Mouse (Mus musculus): ENCODE results near the gene Maff.

The Maff gene

DNA sequence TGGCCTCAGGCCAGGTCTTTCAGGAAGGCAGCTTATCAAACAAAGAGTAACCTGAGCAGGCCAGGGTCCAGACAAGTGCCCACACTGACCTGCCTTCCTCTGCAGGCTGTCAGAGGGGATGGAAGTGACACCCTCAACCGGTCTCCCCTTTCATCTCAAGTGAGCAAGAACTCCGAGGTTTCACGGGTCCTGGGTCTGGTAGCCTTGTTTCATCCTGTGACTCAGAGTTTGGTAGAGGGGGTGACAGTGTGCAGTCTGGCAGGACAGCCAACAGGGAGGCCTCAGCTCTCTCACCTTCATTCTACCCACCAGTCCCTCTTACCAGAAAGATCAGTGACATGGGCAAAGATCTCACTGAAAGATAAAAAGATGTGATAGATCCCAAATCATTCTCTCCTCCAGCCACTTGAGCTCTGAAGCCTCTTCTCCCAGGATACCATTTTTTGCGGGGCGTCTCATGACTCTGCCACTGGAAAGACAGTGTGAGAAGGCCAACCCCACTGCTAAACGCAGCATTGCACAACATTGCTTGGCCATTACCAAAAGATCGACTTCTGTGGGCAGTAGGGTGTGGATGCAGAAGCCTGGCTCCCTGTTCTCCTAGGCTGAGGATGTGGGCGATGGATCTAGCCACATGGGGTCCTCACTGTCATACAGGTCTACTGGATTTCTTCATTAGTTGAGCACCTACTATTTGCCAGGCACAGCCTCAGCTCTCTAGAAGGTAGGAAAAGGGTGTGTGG is at the start of gene Maff:
Gene Maff (plus strand): TSS at position 571 of the 743 bp plus-strand sequence.
- DNase-seq (ENCODE audit: low spot score), result no peak

DNA sequence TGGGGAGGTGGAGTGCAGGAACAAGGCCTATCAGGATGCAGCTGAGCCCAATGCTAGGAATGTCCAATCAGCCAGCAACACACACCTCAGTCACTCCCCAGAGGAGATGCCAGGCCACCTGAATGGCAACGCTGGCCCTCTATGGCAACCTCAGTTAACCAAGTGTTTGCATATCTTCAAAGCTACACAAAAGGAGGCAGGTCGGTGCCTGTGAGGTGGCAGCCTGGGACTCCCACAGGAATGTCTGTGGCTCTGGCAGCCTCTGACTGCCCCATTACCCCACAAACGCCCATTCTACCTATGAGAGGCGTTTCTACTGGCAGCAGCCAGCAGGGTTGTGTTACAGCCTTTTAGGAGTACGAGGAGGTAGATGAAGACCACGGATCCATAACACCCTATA is 47.9 kb upstream of the Maff start:
- no peak for DNase-seq (ENCODE audit: low spot score)

DNA sequence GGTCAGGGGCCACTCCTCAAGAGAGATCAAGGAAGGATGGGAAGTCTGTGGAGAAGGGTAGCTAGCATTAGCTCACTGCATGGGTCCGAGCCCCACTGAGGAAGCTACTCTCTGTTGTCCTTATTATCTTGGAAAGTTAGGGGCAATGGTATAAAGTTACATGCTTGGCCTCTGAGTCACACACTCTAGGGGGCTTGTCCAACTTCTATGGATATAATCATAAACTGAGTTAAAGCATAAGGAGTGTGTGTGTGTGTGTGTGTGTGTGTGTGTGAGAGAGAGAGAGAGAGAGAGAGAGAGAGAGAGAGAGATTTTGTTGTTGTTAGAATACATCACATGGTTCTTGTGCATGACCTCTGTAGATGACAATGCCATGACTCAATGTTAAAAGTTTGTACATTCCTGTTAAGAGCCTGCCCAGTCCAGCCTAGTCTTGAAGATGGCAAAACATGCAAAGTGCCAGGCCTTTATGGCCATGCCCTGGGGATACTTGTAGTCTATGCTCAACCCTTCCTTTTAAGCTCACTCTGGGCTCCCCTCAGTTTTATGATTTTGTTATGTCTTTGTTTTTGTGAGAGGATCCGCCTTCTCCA is 46.8 kb upstream of the Maff start:
- DNase-seq (ENCODE audit: low spot score), result no peak

DNA sequence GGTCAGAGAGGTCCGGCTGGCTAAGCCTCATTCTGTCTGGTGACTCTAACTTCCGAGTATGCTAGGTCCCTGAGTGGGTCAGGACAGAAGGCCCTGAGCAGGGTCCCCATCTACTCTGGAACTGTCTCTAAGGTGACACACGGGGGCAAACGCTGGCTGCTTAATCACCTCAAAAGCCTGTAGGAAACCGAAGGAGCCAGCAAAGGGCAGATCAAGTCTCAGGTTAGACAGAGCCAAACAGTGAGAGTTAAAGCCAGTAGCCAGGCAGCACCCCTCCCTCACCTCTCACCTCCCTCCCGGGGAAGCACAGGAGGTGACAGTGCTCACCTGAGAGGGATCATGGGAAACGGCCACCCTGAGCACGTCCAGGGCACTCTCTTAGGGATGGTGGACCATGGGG is 42.7 kb upstream of the Maff start:
- no peak for DNase-seq (ENCODE audit: low spot score)

DNA sequence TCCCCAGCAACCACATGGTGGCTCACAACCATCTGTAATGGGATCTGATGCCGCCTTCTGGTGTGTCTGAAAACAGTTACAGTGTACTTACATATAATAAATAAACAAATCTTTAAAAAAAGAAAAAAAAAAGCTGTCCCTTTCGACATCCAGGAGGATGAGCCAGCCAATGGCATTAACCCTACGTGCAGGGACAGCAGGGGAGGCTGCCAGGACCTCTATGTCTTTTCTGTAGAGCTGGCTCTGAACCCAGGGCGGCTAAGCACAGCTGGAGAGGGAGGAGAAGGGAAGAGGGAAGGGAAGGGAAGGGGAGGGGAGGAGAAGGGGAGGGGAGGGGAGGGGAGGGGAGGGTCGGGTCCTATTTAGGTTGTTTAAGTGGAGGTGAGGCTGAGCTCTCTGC is 41.6 kb upstream of the Maff start:
- no peak for DNase-seq (ENCODE audit: low spot score)

DNA sequence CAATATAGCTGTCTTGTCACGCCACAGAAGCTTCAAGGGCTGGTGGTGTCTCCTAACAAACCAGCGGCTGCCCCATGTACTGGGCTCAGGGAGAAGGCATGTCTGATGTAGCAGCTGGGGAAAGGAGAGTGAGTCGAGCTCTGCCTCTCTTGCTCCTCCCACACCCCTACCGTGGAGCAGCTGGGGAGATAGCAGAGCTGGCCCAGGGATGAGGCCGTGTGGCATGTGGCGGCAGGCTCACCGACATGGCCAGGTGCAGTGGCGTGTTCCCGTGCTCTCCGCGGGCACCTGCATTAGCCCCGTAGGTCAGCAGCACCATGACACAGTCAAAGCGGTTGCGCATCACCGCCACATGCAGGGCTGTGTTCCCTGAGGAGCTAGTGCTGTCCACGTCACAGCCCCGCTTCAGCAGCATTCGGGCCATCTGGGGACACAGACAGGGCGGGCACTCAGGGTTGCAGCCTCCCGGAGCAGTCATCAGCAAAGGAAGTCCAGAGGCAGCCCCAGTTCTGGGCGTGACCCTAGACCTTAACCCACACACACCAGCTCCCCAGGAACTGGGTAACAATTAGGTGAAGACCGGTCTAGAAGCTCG is 40.3 kb upstream of the Maff start:
- DNase-seq (ENCODE audit: low spot score), result no peak

DNA sequence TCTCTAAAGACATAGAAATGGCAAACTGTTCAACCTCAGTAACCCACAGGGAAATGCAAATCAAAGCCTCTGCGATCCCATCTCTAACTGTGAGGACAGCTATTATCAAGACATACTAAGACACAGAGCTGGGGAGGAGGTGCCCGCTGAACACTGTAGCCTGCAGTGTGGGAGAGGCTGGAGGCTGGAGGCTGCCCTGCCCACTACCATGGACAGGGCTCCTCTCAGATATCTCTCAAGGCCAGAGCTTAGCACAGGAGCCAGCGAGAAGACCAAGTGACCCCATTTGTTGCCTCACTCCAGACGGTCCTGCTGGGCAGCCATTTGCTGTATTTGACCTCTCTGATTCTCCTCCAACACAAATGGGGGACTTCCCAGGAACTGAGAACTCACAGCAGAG is 38.6 kb upstream of the Maff start:
- peak; percentile 51 for DNase-seq (ENCODE audit: low spot score)

DNA sequence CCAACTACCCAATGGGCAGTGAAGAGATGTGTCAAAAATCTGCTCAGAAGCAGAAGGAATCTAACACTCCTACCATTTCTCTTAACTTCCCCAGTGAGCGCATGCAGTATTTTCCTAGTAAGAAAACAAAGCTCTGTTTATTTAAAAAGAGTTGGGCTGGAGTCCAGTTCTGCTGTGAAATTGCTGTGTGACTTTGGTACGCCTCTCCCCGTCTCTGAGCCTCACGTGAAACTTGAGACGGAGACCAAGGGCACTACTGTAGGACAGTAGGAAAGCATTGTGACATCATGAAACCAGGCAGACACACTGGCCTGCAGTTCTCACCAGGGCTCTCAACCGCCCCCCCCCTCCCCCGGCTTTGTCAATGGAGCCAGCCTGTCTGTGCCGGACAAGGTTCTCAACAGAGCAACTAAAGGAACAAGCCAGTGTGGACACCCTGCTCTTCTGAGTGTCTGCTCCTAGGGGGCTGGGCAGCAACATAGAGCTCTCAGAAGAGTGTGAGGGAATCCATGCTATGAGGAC is 32.5 kb upstream of the Maff start:
- no peak for DNase-seq (ENCODE audit: low spot score)

DNA sequence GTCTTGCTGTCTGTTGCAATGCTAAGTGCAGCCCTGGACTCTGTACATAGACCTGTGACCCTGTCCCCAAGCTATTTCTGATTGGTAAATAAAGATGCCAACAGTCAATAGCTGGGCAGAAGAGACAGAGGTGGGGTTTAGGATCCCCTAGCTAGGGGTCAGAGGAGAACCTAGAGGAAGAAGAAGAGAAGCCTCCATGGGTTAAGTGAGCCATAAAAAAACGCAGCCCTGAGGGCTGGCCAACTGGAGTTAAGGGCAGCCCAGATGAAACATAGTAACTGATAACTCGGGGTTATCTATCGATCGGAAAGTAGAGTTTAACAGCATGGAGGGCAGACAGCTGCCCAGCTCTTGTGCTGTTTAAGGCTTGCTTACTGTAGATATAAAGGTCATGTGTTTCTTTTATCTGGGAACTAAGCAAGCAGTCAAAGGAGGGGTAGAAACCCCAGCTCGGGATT is 24.7 kb upstream of the Maff start:
- no peak for DNase-seq (ENCODE audit: low spot score)

DNA sequence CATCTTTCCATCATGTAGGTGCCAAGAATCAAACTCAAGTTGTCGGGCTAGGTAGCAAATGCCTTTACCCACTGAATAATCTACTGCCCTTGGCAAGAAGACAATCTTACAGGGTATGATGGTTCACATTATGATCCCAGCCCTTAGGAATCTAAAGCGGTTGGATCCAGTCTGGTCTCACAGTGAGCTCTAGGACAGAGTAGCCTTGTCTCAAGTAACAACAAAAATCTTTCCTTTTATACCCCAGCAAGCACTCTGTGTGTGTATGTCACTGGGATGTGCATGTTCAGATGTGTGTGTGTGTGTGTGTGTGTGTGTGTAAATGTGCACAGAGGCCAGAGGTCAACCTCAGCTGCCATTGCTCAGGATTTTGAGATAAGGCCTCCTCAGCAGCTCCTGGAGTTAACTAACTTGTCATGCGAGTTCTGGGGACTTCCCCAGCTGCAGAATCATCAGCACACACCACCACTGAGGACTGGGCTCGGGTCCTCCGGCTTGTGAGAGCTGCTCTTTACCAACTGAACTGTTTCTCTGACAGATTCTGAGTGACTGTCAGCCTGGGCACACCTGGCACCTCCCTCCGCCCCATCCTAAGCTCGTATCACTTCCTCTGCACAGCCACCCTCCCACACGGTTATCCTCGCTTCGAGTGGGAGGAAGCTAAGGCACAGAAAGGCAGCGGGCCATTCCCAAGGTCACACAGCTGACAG is 24.0 kb upstream of the Maff start:
- peak; percentile 54 for DNase-seq (ENCODE audit: low spot score)

DNA sequence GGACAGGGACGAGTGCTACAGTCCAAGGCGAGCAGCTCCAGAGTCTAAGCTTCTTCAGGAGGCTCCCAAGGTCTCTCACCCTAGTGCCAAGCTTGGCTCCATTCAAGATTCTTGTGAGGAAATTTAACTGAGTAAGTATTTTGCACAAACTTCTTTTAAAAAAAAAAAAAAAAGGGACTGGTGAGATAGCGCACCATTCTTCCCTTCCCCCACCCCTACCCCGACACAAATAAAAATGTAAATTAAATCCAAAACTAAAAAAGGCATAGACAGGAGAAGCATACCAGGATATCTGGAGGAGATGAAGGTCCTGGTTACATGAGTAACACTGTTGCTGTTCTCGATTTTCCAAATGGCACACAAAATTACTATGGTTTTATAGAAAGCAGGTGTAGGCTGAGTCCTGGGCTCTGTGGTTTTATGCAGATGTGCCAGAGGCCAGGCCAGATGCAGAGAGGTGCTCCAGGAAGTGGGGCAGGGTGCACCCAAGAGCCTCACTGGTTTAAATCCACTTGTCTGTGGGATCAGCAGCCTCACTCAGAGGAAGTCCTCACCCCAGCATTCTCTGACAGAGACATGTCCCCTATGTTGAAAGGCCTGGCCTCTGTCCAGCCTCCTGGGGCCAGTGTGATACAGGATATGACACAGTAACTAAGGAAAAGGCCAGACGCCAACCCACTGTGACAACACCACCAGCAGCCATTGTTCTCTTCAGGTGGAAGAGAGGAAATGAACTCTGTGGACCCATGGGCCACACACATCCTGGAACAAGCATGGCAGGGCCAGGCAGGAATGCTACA is 23.2 kb upstream of the Maff start:
- DNase-seq (ENCODE audit: low spot score), result peak; percentile 44

DNA sequence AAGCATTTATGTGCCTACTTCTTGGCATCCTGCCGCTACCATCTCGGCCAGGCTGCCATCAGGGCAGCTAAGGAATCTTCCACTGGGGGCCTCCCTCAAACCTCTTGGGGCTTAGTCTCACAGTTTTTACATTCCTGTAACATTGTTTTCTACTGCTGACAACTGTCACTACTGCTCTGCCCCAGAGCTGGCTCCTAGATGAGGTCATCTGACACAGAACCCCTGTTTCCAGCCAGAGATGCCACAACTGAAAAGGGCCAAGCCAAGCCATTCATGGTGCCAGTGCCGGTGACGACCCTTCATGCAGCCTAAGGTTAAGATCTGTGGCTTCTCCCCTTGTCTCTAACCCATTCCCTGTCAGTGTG is 22.6 kb upstream of the Maff start:
- DNase-seq (ENCODE audit: low spot score), result no peak

DNA sequence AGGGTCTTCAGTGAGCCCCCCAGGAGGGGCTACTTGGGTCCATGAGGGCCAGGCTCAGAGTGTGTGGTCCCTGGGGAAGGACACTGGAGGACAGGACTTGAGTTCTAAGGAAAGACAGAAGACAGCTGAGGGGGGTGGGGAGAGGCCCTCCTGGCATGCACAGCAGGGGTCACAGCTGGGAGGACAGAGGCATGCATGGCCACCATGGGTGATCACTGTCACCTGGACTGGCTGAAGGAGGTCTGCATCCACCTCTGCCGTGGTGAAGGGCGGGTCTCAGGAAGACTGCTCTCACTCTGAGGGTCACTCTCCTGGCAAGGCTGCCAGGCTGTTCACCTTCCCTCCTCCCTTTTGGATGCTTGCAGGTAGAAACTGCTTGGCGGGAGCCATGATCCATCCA is 22.0 kb upstream of the Maff start:
- DNase-seq (ENCODE audit: low spot score), result no peak

DNA sequence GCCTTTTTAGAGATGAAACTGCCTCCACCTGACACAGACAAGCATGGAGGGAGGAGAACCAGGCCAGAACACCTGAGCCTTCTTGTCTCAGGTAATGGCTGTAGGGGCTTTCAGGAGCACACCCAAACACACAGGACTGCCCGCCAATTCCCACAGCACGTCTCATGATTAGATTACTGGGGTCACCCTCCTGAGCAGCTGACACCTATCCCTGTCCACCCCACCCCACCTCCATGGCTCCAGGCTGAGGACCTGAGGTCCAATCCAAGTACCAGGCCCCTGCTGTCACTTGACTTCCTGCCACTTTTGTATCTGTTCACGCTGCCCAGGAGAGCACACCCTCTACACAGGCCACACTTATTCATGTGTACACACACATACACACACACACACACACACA is 20.7 kb upstream of the Maff start:
- DNase-seq (ENCODE audit: low spot score), result no peak

DNA sequence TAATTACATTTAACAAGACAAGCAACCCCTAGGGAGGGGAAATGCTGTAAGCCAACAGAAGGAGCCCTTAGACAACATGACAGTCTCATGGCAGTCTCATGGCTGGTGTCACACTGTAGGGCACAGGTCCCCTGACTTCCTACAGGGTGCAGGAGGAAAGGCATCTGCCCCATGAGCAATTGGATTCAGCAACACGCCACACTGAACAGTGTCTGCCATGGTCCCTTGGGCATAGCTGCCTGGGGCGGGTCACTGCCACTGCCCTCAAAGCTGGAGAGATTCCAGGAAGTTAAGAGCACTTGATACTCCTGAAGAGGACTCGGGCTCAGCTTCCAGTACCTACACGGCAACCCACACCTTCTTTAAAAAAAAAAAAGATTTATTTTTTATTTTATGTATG is 20.2 kb upstream of the Maff start:
- DNase-seq (ENCODE audit: low spot score), result no peak

DNA sequence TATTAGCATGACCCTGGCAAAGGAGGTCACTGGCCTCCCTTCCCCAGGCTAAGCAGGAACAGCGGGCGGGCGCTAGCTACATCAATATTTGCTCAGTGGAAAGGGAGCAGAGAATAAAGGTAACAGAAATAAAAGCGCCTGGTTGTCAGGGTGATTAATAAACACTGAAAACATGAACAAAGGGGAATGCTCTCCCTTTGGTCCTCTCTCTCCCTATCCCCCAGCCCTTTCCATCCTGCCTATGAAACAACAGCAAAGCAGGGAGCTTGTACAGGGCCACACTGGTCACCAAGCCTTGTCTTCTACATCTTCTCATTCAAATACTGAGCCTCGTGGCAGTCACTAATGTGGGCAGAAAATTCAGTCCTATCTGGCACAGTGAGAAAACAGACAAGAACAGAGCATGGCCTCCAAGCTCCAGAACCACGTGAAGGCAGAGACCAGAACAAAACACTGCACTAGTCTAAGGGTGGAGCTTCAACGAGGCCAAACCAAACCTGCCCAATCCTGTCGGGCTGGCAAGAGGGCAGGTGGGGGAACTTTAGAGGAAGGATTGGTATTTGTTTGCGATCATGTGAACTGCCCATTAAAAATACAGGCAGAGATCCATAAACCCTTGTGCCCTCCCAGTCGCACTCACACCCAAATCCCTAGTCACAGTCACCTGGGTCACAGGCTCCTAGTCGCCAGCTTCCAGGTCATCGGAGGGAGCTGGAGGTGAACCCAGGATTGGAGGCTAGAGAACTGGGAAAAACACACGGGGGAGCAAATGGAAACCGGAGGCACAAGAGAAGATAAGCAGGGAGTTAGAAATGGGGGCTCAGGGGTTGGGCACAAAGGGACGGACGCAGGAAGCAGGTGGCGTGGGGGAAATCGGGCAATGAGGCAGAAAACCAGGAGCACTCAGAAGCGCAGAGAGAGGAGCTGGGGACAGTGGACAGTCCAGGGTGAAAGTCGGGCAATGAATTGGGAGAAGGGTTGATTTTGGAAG is 19.2 kb upstream of the Maff start:
- peak; percentile 42 for DNase-seq (ENCODE audit: low spot score)

DNA sequence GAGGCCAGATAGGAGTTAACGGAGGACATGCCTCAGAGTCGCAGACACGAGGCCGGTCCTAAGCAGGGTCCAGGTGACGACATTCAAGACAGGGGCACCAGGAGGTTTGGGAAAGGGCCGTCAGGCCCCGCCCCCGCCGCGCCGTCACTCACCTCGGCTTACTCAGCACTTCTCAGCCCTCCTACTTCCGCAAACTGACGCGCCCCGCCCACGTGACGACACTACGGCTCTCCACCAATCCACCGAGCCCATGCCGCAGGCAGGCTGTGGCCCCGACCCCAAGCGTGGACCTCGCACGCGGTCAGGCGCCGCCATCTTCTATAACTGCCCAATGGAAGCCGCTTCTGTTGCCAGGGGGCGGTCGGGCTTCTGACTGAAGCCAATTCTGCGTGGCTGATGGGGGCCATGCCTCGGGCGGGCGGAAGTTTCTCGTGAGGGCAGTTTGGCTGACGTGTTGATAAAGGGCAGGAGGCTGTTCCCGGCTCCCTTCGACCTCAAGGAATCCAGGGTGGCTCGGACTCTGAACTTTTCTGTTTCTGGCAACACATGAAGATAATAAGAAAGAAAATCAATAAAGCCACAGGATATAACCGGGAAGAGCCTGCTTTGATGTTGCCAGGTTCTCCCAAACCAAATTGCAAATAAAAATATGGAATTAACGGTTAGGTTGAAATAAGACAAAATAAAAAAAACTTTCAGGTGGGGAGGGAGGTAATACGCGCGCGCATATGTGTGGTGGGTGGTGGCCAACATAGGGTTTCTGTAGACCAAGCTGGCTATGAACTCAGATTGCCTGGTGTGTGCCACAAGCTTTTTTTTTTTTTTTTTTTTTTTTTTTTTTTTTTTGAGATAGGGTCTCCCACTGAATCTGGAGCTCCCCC is 18.1 kb upstream of the Maff start, which contains the start of gene Pla2g6:
Gene Pla2g6 (minus strand): TSS at position 333 of the 881 bp plus-strand sequence.
- peak; percentile 99 for DNase-seq (ENCODE audit: low spot score)

DNA sequence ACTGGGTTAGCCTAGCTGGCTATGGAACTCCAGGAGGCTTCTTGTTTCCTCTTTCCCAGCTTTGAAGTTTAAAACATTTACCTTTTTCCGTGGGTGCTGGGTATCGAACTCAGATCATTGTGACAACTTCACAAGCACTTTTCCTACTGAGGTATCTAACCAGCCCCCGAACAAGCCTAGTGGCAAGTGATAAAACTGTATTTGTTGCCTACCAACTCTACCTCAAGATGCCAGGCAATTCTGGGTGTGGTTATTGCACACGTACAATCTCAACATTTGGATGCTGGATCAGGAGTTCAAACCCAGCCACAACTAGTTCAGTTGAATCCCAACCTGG is 17.5 kb upstream of the Maff start:
- DNase-seq (ENCODE audit: low spot score), result no peak

DNA sequence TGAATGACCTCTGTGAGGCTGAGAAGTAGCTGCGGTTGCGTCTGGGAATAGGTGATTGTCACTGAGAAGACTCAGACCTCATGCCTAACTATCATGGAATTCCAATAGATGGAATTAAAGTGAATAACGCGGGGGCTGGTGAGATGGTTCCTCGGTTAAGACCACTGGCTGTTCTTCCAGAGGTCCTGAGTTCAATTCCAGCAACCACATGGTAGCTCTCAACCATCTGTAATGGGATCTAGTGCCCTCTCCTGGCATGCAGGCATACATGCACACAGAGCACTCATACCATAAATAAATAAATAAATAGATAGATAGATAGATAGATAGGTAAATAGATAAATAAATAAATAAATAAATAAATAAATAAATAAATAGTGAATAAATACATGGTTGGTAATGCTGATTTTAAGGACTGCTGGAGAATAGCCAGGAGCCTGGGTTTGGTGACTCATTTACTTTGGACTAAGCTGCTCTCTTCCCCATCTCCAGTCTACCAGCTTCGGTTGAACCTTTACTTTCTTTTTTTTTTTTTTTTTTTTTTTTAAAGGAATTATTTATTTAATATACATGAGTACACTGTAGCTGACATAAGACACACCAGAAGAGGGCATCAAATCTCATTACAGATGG is 17.0 kb upstream of the Maff start:
- no peak for DNase-seq (ENCODE audit: low spot score)
